Mouse (Mus musculus): ENCODE data around the gene Olfr352.

Gene Olfr352

GRCm38 (mm10) chr2:36868160-36868559, at the start of gene Olfr352:
Gene Olfr352, plus strand, starts transcription at chr2:36868460.
- DNase-seq (ENCODE audit: low spot score in 2 of 2) = no peak

GRCm38 (mm10) chr2:36846010-36846409, 22.2 kb upstream of the Olfr352 start, which contains the start of gene Olfr350:
Gene Olfr350, plus strand, starts transcription at chr2:36846310.
- no peak for DNase-seq (ENCODE audit: low spot score in 2 of 2)

- DNase-seq (ENCODE audit: low spot score in 2 of 2) = no peak
Measured at GRCm38 (mm10) chr2:36862560-36862959, 5.7 kb upstream of the Olfr352 start, which contains the start of gene Olfr351. Gene Olfr351, minus strand, starts transcription at chr2:36862660.

GRCm38 (mm10) chr2:36892836-36893235, 24.6 kb downstream of the Olfr352 start, which contains the start of gene Olfr353:
Gene Olfr353, minus strand, starts transcription at chr2:36892936.
- no peak for DNase-seq (ENCODE audit: low spot score in 2 of 2)

GRCm38 (mm10) chr2:36897114-36897513, 28.9 kb downstream of the Olfr352 start:
- no peak for DNase-seq (ENCODE audit: low spot score in 2 of 2)

GRCm38 (mm10) chr2:36905380-36905779, 37.1 kb downstream of the Olfr352 start, which contains the start of gene Olfr354:
Gene Olfr354, plus strand, starts transcription at chr2:36905680.
- no peak for DNase-seq (ENCODE audit: low spot score in 2 of 2)
